Mouse (Mus musculus) monocyte, adult 2 months (primary cell): ENCODE results near the gene Dhcr7.

Experiments used
- DNase-seq, 2 experiments: peaks; one replicate each; pipeline ENCODE4 v3.0.0; 2022; ENCODE audit warnings: low spot score in 2 of 2, low read depth in 1 of 2

The Dhcr7 gene

GRCm38 (mm10) chr7:143832611-143833010 is 9.7 kb downstream of the Dhcr7 start:
- DNase-seq = no peak

GRCm38 (mm10) chr7:143833581-143834190 is 10.7 kb downstream of the Dhcr7 start:
- no peak for DNase-seq

GRCm38 (mm10) chr7:143834316-143834715 is 11.4 kb downstream of the Dhcr7 start:
- no peak for DNase-seq

- no peak for DNase-seq
These were observed 12.0 kb downstream of the Dhcr7 start for GRCm38 (mm10) chr7:143834972-143835371.

DNA sequence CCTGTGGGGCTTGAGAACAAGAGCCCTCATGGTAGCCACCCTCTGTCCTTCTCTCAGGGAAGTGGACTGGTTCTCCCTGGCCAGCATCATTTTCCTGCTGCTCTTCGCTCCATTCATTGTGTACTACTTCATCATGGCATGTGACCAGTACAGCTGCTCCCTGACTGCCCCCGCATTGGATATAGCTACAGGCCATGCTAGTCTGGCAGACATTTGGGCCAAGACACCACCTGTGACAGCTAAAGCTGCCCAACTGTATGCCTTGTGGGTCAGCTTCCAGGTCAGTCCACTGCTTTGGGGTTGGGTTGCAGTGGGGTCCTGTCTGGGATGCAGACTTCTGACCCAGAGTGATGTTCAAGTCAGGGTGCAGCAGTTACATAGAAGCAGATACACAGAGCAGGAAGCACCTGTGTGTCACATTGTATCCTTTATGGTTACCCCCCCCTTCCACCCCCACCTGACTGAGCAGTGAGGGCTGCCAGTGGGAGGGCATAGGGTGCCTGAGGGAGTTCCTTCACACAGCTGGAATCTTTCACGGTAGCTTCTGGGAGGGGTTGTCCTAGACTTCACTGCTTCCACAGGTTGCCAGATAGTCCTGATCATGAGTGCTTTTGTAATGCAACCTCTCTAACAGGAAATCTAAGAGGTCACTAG is 14.9 kb downstream of the Dhcr7 start:
- DNase-seq = no peak

DNA sequence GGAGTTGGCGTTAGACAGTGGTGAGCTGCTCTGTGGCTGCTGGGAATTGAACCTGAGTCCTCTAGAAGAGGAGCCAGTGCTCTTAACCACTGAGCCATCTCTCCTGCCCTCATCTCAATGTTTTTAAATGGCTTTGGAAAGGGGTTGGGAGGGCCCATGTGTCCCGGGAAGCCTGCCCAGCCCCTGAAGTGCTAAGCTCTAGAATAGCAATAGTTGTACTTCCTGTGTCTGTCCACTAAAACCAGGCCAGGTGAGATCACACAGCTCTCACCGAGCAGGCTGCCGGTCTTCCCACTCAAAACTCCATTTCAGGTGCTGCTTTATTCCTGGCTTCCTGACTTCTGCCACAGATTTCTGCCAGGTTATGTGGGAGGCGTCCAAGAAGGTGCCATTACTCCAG is 17.2 kb downstream of the Dhcr7 start:
- DNase-seq = no peak

GRCm38 (mm10) chr7:143841301-143841700 is 18.4 kb downstream of the Dhcr7 start:
- DNase-seq = no peak

DNA sequence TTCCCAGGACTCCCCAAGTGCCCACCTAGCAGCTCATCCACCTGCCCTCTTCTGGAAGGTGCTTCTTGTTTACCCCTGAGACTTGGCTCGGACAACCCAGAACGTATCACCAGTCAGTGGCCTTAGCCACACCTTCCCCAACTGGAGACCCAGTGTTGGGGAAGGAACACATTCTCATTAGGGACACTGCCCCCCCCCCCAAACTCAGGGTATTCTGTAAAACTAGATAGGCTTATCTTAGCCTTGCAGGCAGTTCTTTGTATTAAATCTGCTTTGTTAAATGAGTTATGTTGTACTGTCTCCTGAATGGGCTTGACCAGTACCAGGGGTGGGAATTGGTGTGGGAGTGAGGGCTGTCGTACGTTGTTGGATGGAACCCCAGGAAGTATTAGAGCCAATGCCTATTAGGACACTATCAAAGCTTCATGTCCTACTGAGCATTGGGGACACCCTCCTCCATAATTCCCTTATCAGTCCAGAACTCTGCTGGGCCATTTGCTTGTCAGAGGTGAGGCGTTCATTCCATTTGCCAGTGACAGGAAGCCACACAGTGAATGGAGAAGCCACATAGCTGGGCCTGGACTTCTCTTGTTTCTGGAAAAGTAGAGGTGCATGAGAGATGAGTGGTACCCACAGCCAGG is 25.3 kb downstream of the Dhcr7 start:
- no peak for DNase-seq

- no peak for DNase-seq
These were observed 26.0 kb downstream of the Dhcr7 start for GRCm38 (mm10) chr7:143848768-143849482.

- DNase-seq = no peak
These were observed 43.6 kb downstream of the Dhcr7 start, which contains the start of gene Gm498 for GRCm38 (mm10) chr7:143866538-143866937. Gm498 (plus strand) TSS chr7:143866838.

GRCm38 (mm10) chr7:143868874-143869273 is 45.9 kb downstream of the Dhcr7 start:
- no peak for DNase-seq

DNA sequence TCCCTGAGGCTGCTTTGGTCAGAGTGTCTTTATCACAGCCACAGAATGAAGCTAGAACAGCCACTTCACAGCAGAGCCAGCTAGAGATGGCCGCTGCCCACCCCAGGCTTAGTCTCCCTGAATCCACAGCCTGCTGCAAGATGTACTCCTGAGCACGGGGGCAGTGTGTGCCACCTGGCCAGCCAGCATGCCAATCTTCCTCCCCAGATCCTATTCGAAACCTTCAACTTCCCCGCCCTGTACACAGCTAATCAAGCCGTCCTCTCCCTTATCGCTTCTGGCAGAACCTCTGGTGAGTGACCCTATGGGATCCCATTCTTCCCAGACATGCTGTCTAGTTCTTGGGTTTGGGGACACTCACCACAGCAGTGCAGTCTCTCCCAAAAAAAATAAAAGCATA is 60.8 kb downstream of the Dhcr7 start:
- DNase-seq = no peak

DNA sequence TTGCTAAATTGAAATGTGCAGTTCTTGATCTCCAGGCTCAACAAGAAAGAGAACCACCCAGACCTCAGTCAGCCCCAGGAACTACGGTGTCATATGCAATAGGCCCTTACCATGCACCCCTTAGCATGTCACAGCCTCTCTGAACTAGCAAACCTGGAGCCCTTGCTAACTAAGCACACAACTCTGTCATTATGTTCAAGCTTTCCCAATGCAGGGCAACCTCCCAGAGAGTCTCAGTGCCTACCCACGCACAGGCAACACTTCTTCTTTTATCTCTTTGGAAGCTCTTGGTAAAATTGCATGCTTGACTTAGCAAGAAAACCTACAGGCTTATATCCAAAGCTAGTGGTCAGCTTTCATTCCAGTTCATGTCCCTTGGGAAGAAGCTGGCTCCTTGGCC is 68.2 kb downstream of the Dhcr7 start:
- no peak for DNase-seq

GRCm38 (mm10) chr7:143892361-143892760 is 69.4 kb downstream of the Dhcr7 start:
- no peak for DNase-seq
